Mouse (Mus musculus): ENCODE measurements around the gene Ecel1. TPM values are rescaled to one million over a fixed set of nuclear protein-coding genes. Genes with fewer than 3 reads are reported as not detected.
A peak's percentile ranks its signal among the peaks of the same experiment; 100 is the strongest.

Gene Ecel1
- polyA plus RNA-seq, 1 experiment: 0.37 TPM

DNA sequence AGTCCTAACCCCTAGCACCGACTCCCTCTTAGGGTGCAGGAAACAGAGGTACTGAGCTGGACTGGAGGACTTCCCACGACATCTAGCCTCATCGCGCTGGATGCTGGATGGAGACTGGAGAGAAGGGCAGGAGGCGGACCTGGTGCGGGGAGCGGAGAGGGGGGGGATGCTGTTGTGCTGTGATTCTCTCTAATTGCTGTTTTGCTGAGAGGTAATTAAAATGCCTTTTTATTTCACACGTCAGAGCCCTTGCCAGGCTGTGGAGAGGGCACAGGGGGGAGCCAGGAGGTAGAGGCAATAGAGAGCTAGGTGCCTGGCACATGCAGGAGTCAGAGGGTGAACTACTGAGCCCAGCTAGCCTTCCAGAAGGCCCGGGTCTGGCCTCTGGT, 8.5 kb upstream of the Ecel1 start:
- Histone ChIP-seq H3K4me1 (ENCODE audit: control insufficient read depth, insufficient read depth, low read length) (no peaks in the 10 kb centered on the region), H3K27me3 (ENCODE audit: control insufficient read depth, insufficient read depth, low read length, poor library complexity, severe bottlenecking) (no peaks in the 10 kb centered on the region), H3K36me3 (ENCODE audit: control insufficient read depth, insufficient read depth, low read length, poor library complexity, severe bottlenecking) (no peaks in the 10 kb centered on the region), H3K4me3 (ENCODE audit: low read depth, low read length) (no peak overlapping the region), H3K27ac (ENCODE audit: insufficient read depth, low read length) (no peak overlapping the region), H3K9me3 (replicated peaks; ENCODE audit: control insufficient read depth, insufficient read depth, low read length, poor library complexity, severe bottlenecking) (no peaks in the 10 kb centered on the region), H3K9ac (ENCODE audit: low read depth, poor library complexity, severe bottlenecking) (no peak overlapping the region)
- no peak for TF ChIP-seq EP300 (IDR thresholded peaks at IDR 0.05; ENCODE audit: insufficient read depth, low read depth, low read length)
- TF ChIP-seq CTCF (IDR thresholded peaks at IDR 0.05; ENCODE audit: low read depth, low read length): no peak
- TF ChIP-seq POLR2A (IDR thresholded peaks at IDR 0.05; ENCODE audit: insufficient read depth, low read length): no peak

- no peak overlapping the region for H3K9ac ChIP-seq (ENCODE audit: low read depth, poor library complexity, severe bottlenecking)
- H3K4me1 ChIP-seq (ENCODE audit: control insufficient read depth, insufficient read depth, low read length): no peaks in the 10 kb centered on the region
- no peaks in the 10 kb centered on the region for H3K27me3 ChIP-seq (ENCODE audit: control insufficient read depth, insufficient read depth, low read length, poor library complexity, severe bottlenecking)
- H3K27ac ChIP-seq (ENCODE audit: insufficient read depth, low read length): no peak overlapping the region
- H3K9me3 ChIP-seq (replicated peaks; ENCODE audit: control insufficient read depth, insufficient read depth, low read length, poor library complexity, severe bottlenecking): no peaks in the 10 kb centered on the region
- no peaks in the 10 kb centered on the region for H3K36me3 ChIP-seq (ENCODE audit: control insufficient read depth, insufficient read depth, low read length, poor library complexity, severe bottlenecking)
- H3K4me3 ChIP-seq (ENCODE audit: low read depth, low read length): no peak overlapping the region
- no peak for TF ChIP-seq CTCF (IDR thresholded peaks at IDR 0.05; ENCODE audit: low read depth, low read length)
- TF ChIP-seq EP300 (IDR thresholded peaks at IDR 0.05; ENCODE audit: insufficient read depth, low read depth, low read length): no peak
- TF ChIP-seq POLR2A (IDR thresholded peaks at IDR 0.05; ENCODE audit: insufficient read depth, low read length): no peak
Observed at GRCm38 (mm10) chr1:87164164-87164795, 8.0 kb upstream of the Ecel1 start.

DNA sequence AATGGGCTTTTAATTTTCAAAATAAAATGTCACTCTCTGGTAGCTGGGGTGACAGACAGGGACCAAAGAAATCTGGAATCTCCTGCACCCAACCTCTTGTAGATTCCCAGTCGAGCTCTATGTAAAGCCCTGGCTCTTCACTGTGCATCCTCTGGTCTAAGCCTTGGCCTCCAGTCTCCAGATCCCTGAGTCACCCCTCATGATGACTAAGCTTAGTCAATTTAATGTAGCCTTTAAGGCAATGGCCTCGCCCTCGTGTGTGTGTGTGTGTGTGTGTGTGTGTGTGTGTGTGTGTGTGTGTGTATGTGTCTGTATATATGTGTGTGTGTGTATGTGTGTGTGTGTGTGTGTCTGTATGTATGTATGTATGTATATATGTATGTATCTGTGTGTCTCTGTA, 3.1 kb upstream of the Ecel1 start:
- Histone ChIP-seq H3K9ac (ENCODE audit: low read depth, poor library complexity, severe bottlenecking) (no peak overlapping the region), H3K4me3 (ENCODE audit: low read depth, low read length) (no peak overlapping the region), H3K36me3 (ENCODE audit: control insufficient read depth, insufficient read depth, low read length, poor library complexity, severe bottlenecking) (no peaks in the 10 kb centered on the region), H3K4me1 (ENCODE audit: control insufficient read depth, insufficient read depth, low read length) (no peaks in the 10 kb centered on the region), H3K27ac (ENCODE audit: insufficient read depth, low read length) (no peak overlapping the region), H3K9me3 (replicated peaks; ENCODE audit: control insufficient read depth, insufficient read depth, low read length, poor library complexity, severe bottlenecking) (no peaks in the 10 kb centered on the region), H3K27me3 (ENCODE audit: control insufficient read depth, insufficient read depth, low read length, poor library complexity, severe bottlenecking) (peaks cover 19% of the 10 kb centered on the region)
- TF ChIP-seq EP300 (IDR thresholded peaks at IDR 0.05; ENCODE audit: insufficient read depth, low read depth, low read length) (no peak), POLR2A (IDR thresholded peaks at IDR 0.05; ENCODE audit: insufficient read depth, low read length) (no peak), CTCF (IDR thresholded peaks at IDR 0.05; ENCODE audit: low read depth, low read length) (no peak)

DNA sequence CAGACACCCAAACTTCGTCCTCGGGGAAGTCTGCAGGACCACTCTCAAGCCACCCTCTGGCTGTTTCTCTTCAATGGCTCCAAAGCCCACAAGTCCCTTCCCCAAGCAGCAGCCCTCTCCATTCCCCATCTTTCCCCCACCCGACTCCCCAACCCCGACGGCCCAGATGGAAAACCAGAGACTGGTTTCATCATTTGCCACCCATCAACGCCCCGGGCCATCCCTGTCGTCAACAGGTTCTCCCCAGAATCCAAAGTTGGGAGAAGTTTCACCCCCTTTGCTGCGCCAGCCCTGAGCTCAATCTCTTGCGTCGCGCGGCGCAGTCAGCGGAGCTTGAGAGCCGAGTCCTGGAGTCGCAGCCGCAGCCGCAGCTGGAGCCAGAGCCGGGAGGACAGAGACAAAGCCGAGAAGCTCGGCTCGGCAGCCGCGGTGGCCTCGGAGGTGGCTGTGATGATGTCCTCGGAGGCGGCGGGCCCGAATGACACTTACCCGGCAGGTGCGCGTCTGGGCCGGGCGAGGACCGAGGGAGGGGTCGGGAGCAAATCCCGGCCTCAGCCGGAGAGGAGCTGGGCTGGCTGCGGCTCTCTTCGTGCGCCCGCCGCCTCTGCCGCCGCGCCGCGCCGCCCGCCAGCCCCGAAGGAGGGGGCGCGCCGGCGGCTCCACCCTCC, 656 bp downstream of the Ecel1 start:
- Histone ChIP-seq H3K36me3 (ENCODE audit: control insufficient read depth, insufficient read depth, low read length, poor library complexity, severe bottlenecking) (no peaks in the 10 kb centered on the region), H3K4me1 (ENCODE audit: control insufficient read depth, insufficient read depth, low read length) (no peaks in the 10 kb centered on the region), H3K9me3 (replicated peaks; ENCODE audit: control insufficient read depth, insufficient read depth, low read length, poor library complexity, severe bottlenecking) (no peaks in the 10 kb centered on the region), H3K27ac (ENCODE audit: insufficient read depth, low read length) (no peak overlapping the region), H3K9ac (ENCODE audit: low read depth, poor library complexity, severe bottlenecking) (peak overlapping the region; percentile 42), H3K4me3 (ENCODE audit: low read depth, low read length) (peak overlapping the region; percentile 54), H3K27me3 (ENCODE audit: control insufficient read depth, insufficient read depth, low read length, poor library complexity, severe bottlenecking) (peaks cover 21% of the 10 kb centered on the region)
- TF ChIP-seq CTCF (IDR thresholded peaks at IDR 0.05; ENCODE audit: low read depth, low read length): no peak
- TF ChIP-seq POLR2A (IDR thresholded peaks at IDR 0.05; ENCODE audit: insufficient read depth, low read length): no peak
- no peak for TF ChIP-seq EP300 (IDR thresholded peaks at IDR 0.05; ENCODE audit: insufficient read depth, low read depth, low read length)

DNA sequence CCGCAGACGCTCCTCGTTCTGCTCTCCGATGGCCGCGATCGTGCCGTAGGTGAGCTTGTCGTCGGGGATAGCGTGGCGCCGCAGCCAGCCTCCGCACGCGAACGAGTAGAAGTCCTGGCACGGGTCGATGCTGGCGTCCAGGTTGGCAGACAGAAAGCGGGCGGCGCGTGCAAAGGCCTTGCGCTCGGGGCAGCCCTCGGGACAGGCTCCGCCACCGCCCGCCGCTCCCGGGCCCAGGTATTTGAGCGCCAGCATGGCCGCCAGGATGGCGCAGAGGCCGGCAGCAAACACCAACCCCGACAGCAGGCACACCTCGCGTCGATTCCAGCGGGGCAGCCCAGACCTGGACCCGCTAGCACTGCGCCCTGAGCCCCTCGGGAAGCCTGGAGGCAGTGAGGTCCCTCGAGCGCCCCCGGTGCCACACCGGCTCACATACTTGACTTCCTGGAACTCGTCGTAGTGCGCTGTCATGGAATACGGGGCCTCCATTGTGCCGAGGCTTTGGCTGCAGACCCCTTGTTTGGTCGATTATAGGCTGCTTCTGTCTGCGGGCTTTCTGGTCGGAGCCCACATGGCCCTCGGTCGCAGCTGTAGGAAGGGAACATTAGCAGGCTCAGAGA, 1.7 kb downstream of the Ecel1 start:
- peaks cover 21% of the 10 kb centered on the region for H3K27me3 ChIP-seq (ENCODE audit: control insufficient read depth, insufficient read depth, low read length, poor library complexity, severe bottlenecking)
- H3K27ac ChIP-seq (ENCODE audit: insufficient read depth, low read length): no peak overlapping the region
- no peaks in the 10 kb centered on the region for H3K4me1 ChIP-seq (ENCODE audit: control insufficient read depth, insufficient read depth, low read length)
- H3K9ac ChIP-seq (ENCODE audit: low read depth, poor library complexity, severe bottlenecking): peak overlapping the region; percentile 31
- no peaks in the 10 kb centered on the region for H3K36me3 ChIP-seq (ENCODE audit: control insufficient read depth, insufficient read depth, low read length, poor library complexity, severe bottlenecking)
- H3K9me3 ChIP-seq (replicated peaks; ENCODE audit: control insufficient read depth, insufficient read depth, low read length, poor library complexity, severe bottlenecking): no peaks in the 10 kb centered on the region
- H3K4me3 ChIP-seq (ENCODE audit: low read depth, low read length): peak overlapping the region; percentile 53
- no peak for TF ChIP-seq POLR2A (IDR thresholded peaks at IDR 0.05; ENCODE audit: insufficient read depth, low read length)
- no peak for TF ChIP-seq EP300 (IDR thresholded peaks at IDR 0.05; ENCODE audit: insufficient read depth, low read depth, low read length)
- TF ChIP-seq CTCF (IDR thresholded peaks at IDR 0.05; ENCODE audit: low read depth, low read length): no peak
